Mouse (Mus musculus): ENCODE data around the gene 4921504E06Rik. TPM values are rescaled to one million over a fixed set of nuclear protein-coding genes. Genes with fewer than 3 reads are reported as not detected.

The 4921504E06Rik gene
- total and polyA plus RNA-seq, 3 experiments, result not detected

DNA sequence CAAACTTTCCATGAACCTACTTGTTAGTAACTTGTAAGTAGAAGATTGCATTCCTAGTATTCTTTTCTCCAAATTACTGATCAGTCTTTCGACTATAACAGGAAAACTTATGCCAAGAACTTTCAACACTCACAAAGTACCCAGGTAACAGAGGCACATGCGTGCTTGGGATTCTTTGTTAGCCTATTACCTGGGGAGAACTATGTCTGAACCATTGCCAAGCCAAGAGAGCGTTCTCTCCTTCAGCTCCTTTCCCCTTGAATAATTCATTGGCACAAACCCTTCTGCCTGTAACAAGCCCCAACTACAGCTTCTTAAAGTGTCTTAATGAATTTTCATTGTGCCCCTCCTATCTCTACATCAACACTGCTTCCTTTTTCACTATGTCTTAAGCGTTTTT is 6.4 kb upstream of the 4921504E06Rik start:
- H3K9me3 ChIP-seq (replicated peaks; ENCODE audit: insufficient read depth, low read length), result no peaks in the 10 kb centered on the region
- no peak for DNase-seq (ENCODE audit: low read depth, low spot score)
- H3K9ac ChIP-seq (ENCODE audit: control insufficient read depth, low read depth, low read length, poor library complexity, severe bottlenecking), result no peak overlapping the region
- H3K27ac ChIP-seq (ENCODE audit: control insufficient read depth, low read depth, low read length), result no peak overlapping the region
- no peaks in the 10 kb centered on the region for H3K27me3 ChIP-seq (ENCODE audit: control insufficient read depth in 1 of 2, insufficient read depth in 2 of 2, low read length in 2 of 2)
- TF ChIP-seq ZKSCAN1 (IDR thresholded peaks at IDR 0.05; ENCODE audit: low read depth, low read length) (no peak), RCOR1 (IDR thresholded peaks at IDR 0.05; ENCODE audit: low read depth, low read length) (no peak), USF2 (IDR thresholded peaks at IDR 0.05; ENCODE audit: borderline replicate concordance in 1 of 2, insufficient read depth in 1 of 2, low read depth in 1 of 2, low read length in 2 of 2) (no peak), TCF12 (IDR thresholded peaks at IDR 0.05; ENCODE audit: low read depth, low read length) (no peak), GABPA (IDR thresholded peaks at IDR 0.05; ENCODE audit: low read depth, low read length) (no peak), POLR2AphosphoS2 (IDR thresholded peaks at IDR 0.05; ENCODE audit: low read length) (no peak), MEF2A (IDR thresholded peaks at IDR 0.05; ENCODE audit: extremely low read depth, insufficient replicate concordance, low read depth, low read length, poor library complexity, severe bottlenecking) (no peak), POLR2AphosphoS5 (IDR thresholded peaks at IDR 0.05; ENCODE audit: borderline replicate concordance, low read depth, low read length) (no peak), NELFE (IDR thresholded peaks at IDR 0.05; ENCODE audit: low read depth, low read length) (no peak), BHLHE40 (IDR thresholded peaks at IDR 0.05; ENCODE audit: borderline replicate concordance, low read depth, low read length) (no peak), JUND (IDR thresholded peaks at IDR 0.05; ENCODE audit: low read depth, low read length) (no peak), MAX (IDR thresholded peaks at IDR 0.05; ENCODE audit: low read length) (no peak), USF1 (IDR thresholded peaks at IDR 0.05; ENCODE audit: low read depth, low read length) (no peak), SIN3A (IDR thresholded peaks at IDR 0.05; ENCODE audit: low read length) (no peak)
- no peaks in the 10 kb centered on the region for H3K4me1 ChIP-seq (ENCODE audit: control insufficient read depth in 1 of 2, insufficient read depth in 2 of 2, low read length in 2 of 2)
- H3K4me3 ChIP-seq (ENCODE audit: control insufficient read depth in 1 of 2, insufficient read depth in 1 of 2, low read depth in 2 of 2, low read length in 2 of 2), result no peak overlapping the region
- no peaks in the 10 kb centered on the region for H3K79me2 ChIP-seq (ENCODE audit: control insufficient read depth, insufficient read depth, low read length, poor library complexity)
- H3K36me3 ChIP-seq (ENCODE audit: control insufficient read depth in 1 of 2, insufficient read depth in 2 of 2, low read length in 2 of 2), result no peaks in the 10 kb centered on the region

DNA sequence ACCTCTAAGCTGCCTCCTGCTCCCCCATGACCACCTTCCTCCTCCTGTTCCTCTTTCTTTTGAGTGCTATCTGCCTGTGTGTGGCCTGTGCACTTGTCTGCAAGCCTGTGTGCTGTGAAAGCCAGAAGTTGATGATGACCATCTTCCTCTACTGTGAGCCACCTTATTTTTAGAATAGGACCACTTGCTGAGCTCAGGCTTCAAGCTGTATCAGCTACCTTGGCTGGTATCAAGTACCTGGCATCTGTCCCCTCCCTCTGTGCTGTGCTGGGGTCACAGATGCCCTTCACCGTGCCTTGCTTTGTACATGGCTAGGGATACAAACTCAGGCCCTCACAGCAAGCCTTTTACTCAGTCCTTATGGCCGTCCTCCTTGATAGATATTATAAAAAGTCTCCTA is 2.3 kb downstream of the 4921504E06Rik start:
- H3K27ac ChIP-seq (ENCODE audit: control insufficient read depth, low read depth, low read length), result no peak overlapping the region
- no peaks in the 10 kb centered on the region for H3K4me1 ChIP-seq (ENCODE audit: control insufficient read depth in 1 of 2, insufficient read depth in 2 of 2, low read length in 2 of 2)
- no peak for DNase-seq (ENCODE audit: low read depth, low spot score)
- H3K79me2 ChIP-seq (ENCODE audit: control insufficient read depth, insufficient read depth, low read length, poor library complexity), result no peaks in the 10 kb centered on the region
- no peaks in the 10 kb centered on the region for H3K27me3 ChIP-seq (ENCODE audit: control insufficient read depth in 1 of 2, insufficient read depth in 2 of 2, low read length in 2 of 2)
- H3K9ac ChIP-seq (ENCODE audit: control insufficient read depth, low read depth, low read length, poor library complexity, severe bottlenecking), result no peak overlapping the region
- H3K4me3 ChIP-seq (ENCODE audit: control insufficient read depth in 1 of 2, insufficient read depth in 1 of 2, low read depth in 2 of 2, low read length in 2 of 2), result no peak overlapping the region
- no peaks in the 10 kb centered on the region for H3K9me3 ChIP-seq (replicated peaks; ENCODE audit: insufficient read depth, low read length)
- TF ChIP-seq TBP (IDR thresholded peaks at IDR 0.05; ENCODE audit: low read depth, low read length) (no peak), ZNF384 (IDR thresholded peaks at IDR 0.05; ENCODE audit: low read depth, low read length) (no peak), NELFE (IDR thresholded peaks at IDR 0.05; ENCODE audit: low read depth, low read length) (no peak), RCOR1 (IDR thresholded peaks at IDR 0.05; ENCODE audit: low read depth, low read length) (no peak), MAX (IDR thresholded peaks at IDR 0.05; ENCODE audit: low read length) (no peak), TCF12 (IDR thresholded peaks at IDR 0.05; ENCODE audit: low read depth, low read length) (no peak), GABPA (IDR thresholded peaks at IDR 0.05; ENCODE audit: low read depth, low read length) (no peak), CHD2 (IDR thresholded peaks at IDR 0.05; ENCODE audit: low read length) (no peak), TAL1 (IDR thresholded peaks at IDR 0.05; ENCODE audit: low read length) (no peak), MYC (IDR thresholded peaks at IDR 0.05; ENCODE audit: low read depth, low read length) (no peak), MAFK (IDR thresholded peaks at IDR 0.05; ENCODE audit: borderline replicate concordance, low read depth, low read length) (no peak), E2F4 (IDR thresholded peaks at IDR 0.05; ENCODE audit: borderline replicate concordance, low read depth, low read length) (no peak), JUND (IDR thresholded peaks at IDR 0.05; ENCODE audit: low read depth, low read length) (no peak), POLR2AphosphoS5 (IDR thresholded peaks at IDR 0.05; ENCODE audit: borderline replicate concordance, low read depth, low read length) (no peak), HCFC1 (IDR thresholded peaks at IDR 0.05; ENCODE audit: low read depth, low read length) (no peak), ZMIZ1 (IDR thresholded peaks at IDR 0.05; ENCODE audit: low read depth, low read length) (no peak), SMC3 (IDR thresholded peaks at IDR 0.05; ENCODE audit: low read depth, low read length) (no peak), POLR2A (IDR thresholded peaks at IDR 0.05; ENCODE audit: control insufficient read depth in 1 of 2, insufficient read depth in 1 of 2, low read depth in 1 of 2, low read length in 2 of 2, poor library complexity in 1 of 2) (no peak)
- no peaks in the 10 kb centered on the region for H3K36me3 ChIP-seq (ENCODE audit: control insufficient read depth in 1 of 2, insufficient read depth in 2 of 2, low read length in 2 of 2)

All from MEL (cell line).